Mouse (Mus musculus): Measurements from ENCODE around the gene Fmod.

Fmod gene

GRCm38 (mm10) chr1:134096264-134096934 is 59.3 kb downstream of the Fmod start:
- no peak for DNase-seq (ENCODE audit: extremely low spot score)

- no peak for DNase-seq (ENCODE audit: extremely low spot score)
Measured at GRCm38 (mm10) chr1:134097080-134097855, 60.2 kb downstream of the Fmod start.

All from embryo, embryonic 9.5 days (tissue).